Mouse (Mus musculus) small intestine, adult 2 months (tissue): ENCODE results near the gene Noto. TPM values are rescaled to one million over a fixed set of nuclear protein-coding genes. Genes with fewer than 3 reads are reported as not detected.

Experiments used
- H3K27ac ChIP-seq: fragments of 200-500 bp; 2 replicates; pipeline ENCODE4 v1.5.1; 2012; ENCODE audit warnings: low read depth, low read length, control low read depth, inconsistent platforms; ENCODE audit not compliant: insufficient read depth
- H3K27me3 ChIP-seq: fragments of 200-500 bp; 2 replicates; pipeline ENCODE4 v1.6.1; 2012; ENCODE audit warnings: mild to moderate bottlenecking, moderate library complexity, low read length, inconsistent platforms; ENCODE audit not compliant: control insufficient read depth, insufficient read depth
- H3K36me3 ChIP-seq: fragments of 200-500 bp; 2 replicates; pipeline ENCODE4 v1.6.1; 2012; ENCODE audit warnings: mild to moderate bottlenecking, low read length, control low read depth, inconsistent platforms; ENCODE audit not compliant: control insufficient read depth, insufficient read depth
- H3K4me1 ChIP-seq: fragments of 200-500 bp; 2 replicates; pipeline ENCODE4 v1.6.1; 2012; ENCODE audit warnings: low read length, inconsistent platforms, mixed read lengths; ENCODE audit not compliant: control insufficient read depth, insufficient read depth, insufficient read length
- H3K4me3 ChIP-seq: fragments of 200-500 bp; 2 replicates; pipeline ENCODE4 v1.5.1; 2012; ENCODE audit warnings: low read depth, mild to moderate bottlenecking, control low read depth, inconsistent platforms, low read length, moderate library complexity
- CTCF ChIP-seq: fragments of 200-500 bp; IDR thresholded peaks from 2 replicates; pipeline ENCODE4 v1.5.1; 2012; ENCODE audit warnings: low read depth, mild to moderate bottlenecking, control low read depth, inconsistent platforms, low read length, moderate library complexity, mixed read lengths; ENCODE audit not compliant: insufficient replicate concordance, insufficient read length; ENCODE audit errors: extremely low read depth
- POLR2A ChIP-seq: fragments of 200-500 bp; IDR thresholded peaks from 2 replicates; pipeline ENCODE4 v1.6.1; 2012; ENCODE audit warnings: low read depth, mild to moderate bottlenecking, control low read depth, inconsistent platforms, low read length, moderate library complexity
- WGBS: fragments of 180-500 bp; shearing (Covaris S2); methylation state at CpG from one replicate; pipeline ENCODE4 v1.1.7; 2018; 5-methylcytosine and 5-hydroxymethylcytosine counted together
- polyA plus RNA-seq: library from polyadenylated mRNA; depleted of rRNA; stranded (reverse); fragments of >200 nt; gene quantifications from 2 replicates; pipeline ENCODE4 v1.2.3, GENCODE M21; 2012

The Noto gene
- polyA plus RNA-seq, 1 experiment, result not detected

- no peaks in the 10 kb centered on the region for H3K27me3 ChIP-seq
- 48% methylated on average over 8 of the region's 8 CpGs for WGBS
- peak overlapping the region; percentile 97 for H3K4me3 ChIP-seq
- peaks cover 8% of the 10 kb centered on the region for H3K4me1 ChIP-seq
- H3K36me3 ChIP-seq, result no peaks in the 10 kb centered on the region
- TF ChIP-seq POLR2A, result no peak
- no peak for TF ChIP-seq CTCF
- no peak overlapping the region for H3K27ac ChIP-seq
These were observed 7.7 kb downstream of the Noto start for GRCm38 (mm10) chr6:85431274-85431841.

GRCm38 (mm10) chr6:85431842-85432431, 8.3 kb downstream of the Noto start, which contains the start of gene Smyd5:
TSS of gene Smyd5 (plus strand) at chr6:85431989.
- Histone ChIP-seq H3K4me1 (peaks cover 8% of the 10 kb centered on the region), H3K36me3 (no peaks in the 10 kb centered on the region), H3K27me3 (no peaks in the 10 kb centered on the region), H3K4me3 (peak within 1 kb of the TSS; percentile 97), H3K27ac (no peak within 1 kb of the TSS)
- under 1% methylated on average over 39 of the region's 39 CpGs for WGBS
- TF ChIP-seq CTCF (no peak), POLR2A (no peak)

- H3K4me1 ChIP-seq, result peaks cover 8% of the 10 kb centered on the region
- H3K27me3 ChIP-seq, result no peaks in the 10 kb centered on the region
- no peak overlapping the region for H3K4me3 ChIP-seq
- no peaks in the 10 kb centered on the region for H3K36me3 ChIP-seq
- 72% methylated on average over 5 of the region's 5 CpGs for WGBS
- TF ChIP-seq POLR2A (no peak), CTCF (no peak)
- H3K27ac ChIP-seq, result no peak overlapping the region
These were observed 10.2 kb downstream of the Noto start for GRCm38 (mm10) chr6:85433865-85434264.

GRCm38 (mm10) chr6:85436204-85436603, 12.5 kb downstream of the Noto start:
- H3K4me1 ChIP-seq, result peaks cover 8% of the 10 kb centered on the region
- no peaks in the 10 kb centered on the region for H3K27me3 ChIP-seq
- WGBS, result 63% methylated on average over 1 of the region's 1 CpGs
- no peak for TF ChIP-seq POLR2A
- no peak for TF ChIP-seq CTCF
- H3K36me3 ChIP-seq, result peaks cover 7% of the 10 kb centered on the region
- no peak overlapping the region for H3K4me3 ChIP-seq
- H3K27ac ChIP-seq, result no peak overlapping the region

GRCm38 (mm10) chr6:85436631-85437030, 12.9 kb downstream of the Noto start:
- 83% methylated on average over 6 of the region's 6 CpGs for WGBS
- TF ChIP-seq CTCF (no peak), POLR2A (no peak)
- H3K27ac ChIP-seq, result no peak overlapping the region

GRCm38 (mm10) chr6:85441142-85441541, 17.5 kb downstream of the Noto start:
- 85% methylated on average over 4 of the region's 4 CpGs for WGBS
- Histone ChIP-seq H3K36me3 (peaks cover 20% of the 10 kb centered on the region), H3K4me1 (peaks cover 6% of the 10 kb centered on the region; the same call in 1 of the 2 replicates), H3K27ac (no peak overlapping the region), H3K4me3 (no peak overlapping the region), H3K27me3 (no peaks in the 10 kb centered on the region)
- TF ChIP-seq POLR2A, result no peak
- TF ChIP-seq CTCF, result no peak

More at GRCm38 (mm10) chr6:85436631-85437030, 12.9 kb downstream of the Noto start:
- H3K36me3 ChIP-seq, result peaks cover 10% of the 10 kb centered on the region
- no peak overlapping the region for H3K4me3 ChIP-seq
- H3K4me1 ChIP-seq, result peaks cover 5% of the 10 kb centered on the region
- H3K27me3 ChIP-seq, result no peaks in the 10 kb centered on the region

GRCm38 (mm10) chr6:85443488-85444233, 20.0 kb downstream of the Noto start:
- Histone ChIP-seq H3K4me1 (peaks cover 6% of the 10 kb centered on the region; the same call in 1 of the 2 replicates), H3K36me3 (peaks cover 22% of the 10 kb centered on the region), H3K27ac (peak overlapping the region; percentile 2; the same call in 1 of the 2 replicates), H3K27me3 (no peaks in the 10 kb centered on the region), H3K4me3 (no peak overlapping the region)
- WGBS, result 79% methylated on average over 3 of the region's 3 CpGs
- TF ChIP-seq POLR2A, result no peak
- no peak for TF ChIP-seq CTCF
